Mouse (Mus musculus) hindbrain, embryonic 11.5 days (tissue): ENCODE measurements around the gene Rabgap1. TPM values are rescaled to one million over a fixed set of nuclear protein-coding genes. Genes with fewer than 3 reads are reported as not detected.

Source experiments
- ATAC-seq: fragments of 200-750 bp; cut with Nextera tagmentation; 2 replicates; pipeline ENCODE4 v1.8.0; 2017; ENCODE audit warnings: mild to moderate bottlenecking, moderate TSS enrichment, moderate library complexity; ENCODE audit not compliant: low FRiP score
- DNase-seq: peaks from one replicate; pipeline ENCODE4 v3.0.0-alpha.2; 2015; ENCODE audit warnings: low spot score
- H3K27ac ChIP-seq: fragments of 300-500 bp; sonication (generic); 2 replicates; pipeline ENCODE4 v1.5.1; 2014; ENCODE audit warnings: mild to moderate bottlenecking, low read depth, low read length
- H3K27me3 ChIP-seq: fragments of 300-500 bp; sonication (generic); 2 replicates; pipeline ENCODE4 v1.6.1; 2014; ENCODE audit warnings: mild to moderate bottlenecking, low read length, moderate library complexity, mixed read lengths; ENCODE audit not compliant: control insufficient read depth, insufficient read depth
- H3K36me3 ChIP-seq: fragments of 300-500 bp; sonication (generic); 2 replicates; pipeline ENCODE4 v1.6.1; 2014; ENCODE audit warnings: mild to moderate bottlenecking, low read length, moderate library complexity, mixed read lengths; ENCODE audit not compliant: control insufficient read depth, insufficient read depth
- H3K4me1 ChIP-seq: fragments of 300-500 bp; sonication (generic); replicated peaks from 2 replicates; pipeline ENCODE4 v1.6.1; 2014; ENCODE audit warnings: low read length, mixed read lengths; ENCODE audit not compliant: control insufficient read depth, insufficient read depth
- H3K4me2 ChIP-seq: fragments of 300-500 bp; sonication (generic); replicated peaks from 2 replicates; pipeline ENCODE4 v1.6.1; 2014; ENCODE audit warnings: mild to moderate bottlenecking, low read depth, low read length
- H3K4me3 ChIP-seq: fragments of 300-500 bp; sonication (generic); 2 replicates; pipeline ENCODE4 v1.5.1; 2014; ENCODE audit warnings: low read depth, low read length
- H3K9ac ChIP-seq: fragments of 300-500 bp; sonication (generic); 2 replicates; pipeline ENCODE4 v1.6.1; 2014; ENCODE audit warnings: low read depth, low read length
- H3K9me3 ChIP-seq: fragments of 300-500 bp; sonication (generic); 2 replicates; pipeline ENCODE4 v1.6.1; 2016; ENCODE audit warnings: low read length; ENCODE audit not compliant: control insufficient read depth
- WGBS: fragments of 180-500 bp; shearing (Covaris S2); extraction: QIAGEN DNeasy Blood & Tissue Kit; methylation state at CpG from one replicate; pipeline ENCODE4 v1.1.7; 2014; 5-methylcytosine and 5-hydroxymethylcytosine counted together
- polyA plus RNA-seq: library from polyadenylated mRNA; unstranded; fragments of >200 nt; fragmentation: Nextera tagmentation; extraction: Ambion mirVana; gene quantifications from 2 replicates; pipeline ENCODE4 v1.2.1, GENCODE M21; 2014

Gene Rabgap1
- polyA plus RNA-seq, 1 experiment from 2014 or later, result 86.2 TPM

DNA sequence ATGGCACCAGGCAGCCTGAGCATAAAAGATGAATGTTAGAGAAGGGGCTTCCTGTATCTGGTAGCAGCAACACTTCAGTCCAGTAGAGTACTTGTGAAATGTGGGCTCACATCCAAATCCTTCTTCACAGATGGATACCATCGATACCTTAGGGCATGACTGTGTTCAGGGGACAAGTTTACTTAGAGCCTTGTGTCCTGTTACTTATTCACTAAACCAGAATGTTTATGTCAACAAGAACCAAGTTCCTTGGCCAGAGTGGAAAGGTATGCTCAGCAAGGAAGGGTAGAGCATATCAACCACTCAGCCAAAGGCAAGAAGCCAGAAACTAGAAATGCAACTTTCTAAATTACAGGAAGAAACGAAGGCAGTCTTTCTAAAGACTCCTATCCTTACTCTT, 127.6 kb downstream of the Rabgap1 start:
- 0 out of 2 replicates have a peak, but pooled peaks cover 2% of the 10 kb centered on the region for H3K36me3 ChIP-seq
- WGBS, result 96% methylated on average over 2 of the region's 2 CpGs

DNA sequence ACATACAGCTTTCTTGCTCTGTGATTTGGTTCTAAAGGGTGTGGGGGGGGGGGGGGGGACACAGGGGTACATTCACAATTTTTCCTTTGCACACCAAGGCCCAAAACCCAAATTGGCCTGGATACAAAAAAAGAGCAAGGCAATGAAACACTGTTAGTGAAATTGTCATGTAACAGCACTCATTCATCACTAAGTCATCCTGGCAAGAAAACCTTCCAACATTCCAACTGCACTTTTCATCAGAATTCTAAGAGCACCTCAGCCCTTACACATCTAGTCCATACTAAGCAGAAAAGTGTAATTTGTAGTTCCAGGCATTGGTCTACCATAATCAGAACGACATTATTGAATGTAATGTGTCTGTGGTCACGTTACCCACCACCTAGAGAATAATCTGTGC, 129.1 kb downstream of the Rabgap1 start:
- Histone ChIP-seq H3K4me1 (no peaks in the 10 kb centered on the region), H3K9me3 (no peaks in the 10 kb centered on the region), H3K36me3 (0 out of 2 replicates have a peak, but pooled peaks cover 2% of the 10 kb centered on the region), H3K27me3 (no peaks in the 10 kb centered on the region), H3K9ac (no peak overlapping the region), H3K4me3 (no peak overlapping the region), H3K27ac (no peak overlapping the region), H3K4me2 (no peak overlapping the region)
- WGBS, result 95% methylated on average over 2 of the region's 2 CpGs
- no peak for DNase-seq
- ATAC-seq, result no peak

More for the DNA sequence above, 127.6 kb downstream of the Rabgap1 start:
- H3K9ac ChIP-seq, result no peak overlapping the region
- no peak overlapping the region for H3K4me3 ChIP-seq
- H3K27me3 ChIP-seq, result no peaks in the 10 kb centered on the region
- H3K27ac ChIP-seq, result no peak overlapping the region
- no peaks in the 10 kb centered on the region for H3K4me1 ChIP-seq
- ATAC-seq, result no peak
- no peak overlapping the region for H3K4me2 ChIP-seq
- H3K9me3 ChIP-seq, result no peaks in the 10 kb centered on the region
- DNase-seq, result no peak

DNA sequence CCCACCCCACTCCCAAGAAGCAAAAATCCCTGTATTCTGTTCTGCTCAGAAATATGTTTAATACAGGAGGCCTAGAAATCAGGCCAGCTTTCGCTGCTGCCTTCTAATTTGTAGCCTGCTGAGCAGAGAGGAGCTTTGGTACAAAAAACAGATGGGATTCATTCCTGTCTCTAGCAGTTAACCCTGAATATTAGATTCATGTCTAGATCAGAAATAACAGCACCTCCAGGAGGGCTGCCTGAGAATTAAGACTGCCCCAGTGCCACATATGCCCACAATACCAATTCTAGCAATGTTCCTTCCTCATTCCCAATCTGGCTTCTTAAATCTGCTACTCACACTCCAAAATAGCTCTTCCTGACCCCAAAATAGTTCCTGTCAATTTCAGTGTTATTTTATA, 133.6 kb downstream of the Rabgap1 start:
- no peak overlapping the region for H3K4me3 ChIP-seq
- WGBS, result 89% methylated on average over 1 of the region's 1 CpGs
- no peak overlapping the region for H3K27ac ChIP-seq
- H3K27me3 ChIP-seq, result no peaks in the 10 kb centered on the region
- H3K9ac ChIP-seq, result no peak overlapping the region
- no peak for ATAC-seq
- no peaks in the 10 kb centered on the region for H3K4me1 ChIP-seq
- no peak overlapping the region for H3K4me2 ChIP-seq
- no peaks in the 10 kb centered on the region for H3K36me3 ChIP-seq
- no peaks in the 10 kb centered on the region for H3K9me3 ChIP-seq
- no peak for DNase-seq

DNA sequence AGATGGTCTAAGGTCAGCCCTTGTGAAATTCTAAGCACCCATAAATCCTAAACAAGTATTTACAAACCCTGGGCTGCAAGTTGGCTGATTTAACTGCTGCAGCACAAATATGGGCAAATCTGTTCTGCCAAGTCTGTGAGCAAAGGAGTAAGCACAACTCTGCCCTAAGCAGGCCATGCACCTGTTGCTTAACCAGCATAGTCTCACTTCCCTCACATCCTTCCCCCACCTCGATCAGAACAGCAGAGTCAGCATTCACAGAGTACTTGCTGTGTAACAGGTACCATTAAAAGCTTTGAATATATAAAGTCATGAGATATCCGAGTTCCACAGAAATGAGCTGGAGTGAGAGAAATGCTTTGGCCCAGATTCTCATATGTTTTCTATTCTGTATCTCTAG, 135.1 kb downstream of the Rabgap1 start:
- H3K9me3 ChIP-seq, result no peaks in the 10 kb centered on the region
- H3K4me2 ChIP-seq, result no peak overlapping the region
- no peak for ATAC-seq
- no peaks in the 10 kb centered on the region for H3K36me3 ChIP-seq
- H3K27me3 ChIP-seq, result no peaks in the 10 kb centered on the region
- no peak overlapping the region for H3K4me3 ChIP-seq
- WGBS, result 91% methylated on average over 2 of the region's 2 CpGs
- DNase-seq, result no peak
- H3K27ac ChIP-seq, result no peak overlapping the region
- H3K4me1 ChIP-seq, result no peaks in the 10 kb centered on the region
- H3K9ac ChIP-seq, result no peak overlapping the region

DNA sequence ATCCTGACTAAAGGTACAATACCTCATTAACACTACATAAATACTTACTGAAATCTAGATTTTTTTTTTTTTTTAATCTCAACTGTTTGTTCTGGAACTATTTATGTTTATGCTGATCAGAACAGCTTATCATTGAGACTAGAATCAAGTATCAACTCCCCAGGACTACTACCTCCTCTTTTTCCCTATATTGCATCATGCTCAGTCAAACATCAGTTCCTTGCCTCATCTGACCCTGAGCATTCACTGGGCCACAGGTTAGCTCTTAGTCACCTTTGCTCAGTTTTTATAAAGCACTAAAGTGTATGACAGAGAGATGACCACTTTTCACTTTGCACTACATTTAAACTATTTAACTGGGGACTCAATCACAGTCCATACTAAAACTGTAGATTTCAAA, 144.8 kb downstream of the Rabgap1 start:
- H3K4me2 ChIP-seq, result no peak overlapping the region
- no peak for ATAC-seq

More for the DNA sequence above, 144.8 kb downstream of the Rabgap1 start:
- no peaks in the 10 kb centered on the region for H3K9me3 ChIP-seq
- DNase-seq, result no peak
- H3K27me3 ChIP-seq, result no peaks in the 10 kb centered on the region
- no peak overlapping the region for H3K9ac ChIP-seq
- H3K27ac ChIP-seq, result no peak overlapping the region
- no peaks in the 10 kb centered on the region for H3K36me3 ChIP-seq
- H3K4me3 ChIP-seq, result no peak overlapping the region
- H3K4me1 ChIP-seq, result no peaks in the 10 kb centered on the region

Other genes starting within 250 kb of the Rabgap1 start
- gene Olfr366, start 231.7 kb upstream of the Rabgap1 start, polyA plus RNA-seq, result not detected in 2 replicates
- gene Olfr368, start 116.8 kb upstream of the Rabgap1 start, polyA plus RNA-seq, result not detected in 2 replicates
- 76.5 and 83.5 TPM in 2 replicates for gene Pdcl, start 83.9 kb upstream of the Rabgap1 start, polyA plus RNA-seq
- 22.7 and 33.4 TPM in 2 replicates for gene Rc3h2, start 20.4 kb upstream of the Rabgap1 start, polyA plus RNA-seq
- 12.5 and 13.6 TPM in 2 replicates for gene Zbtb26, start 144 bp upstream of the Rabgap1 start, polyA plus RNA-seq
- gene Zbtb6, start 108 bp upstream of the Rabgap1 start, polyA plus RNA-seq, result 6.4 and 7.2 TPM in 2 replicates
- gene Gpr21, start 73.1 kb downstream of the Rabgap1 start, polyA plus RNA-seq, result 3.2 and 3.9 TPM in 2 replicates